Mouse (Mus musculus): ENCODE results near the gene Ptges.

- TF ChIP-seq POLR2A (IDR thresholded peaks at IDR 0.05; ENCODE audit: control insufficient read depth, extremely low read depth, insufficient read depth, low read length, poor library complexity) (no peak), CTCF (IDR thresholded peaks at IDR 0.05; ENCODE audit: borderline replicate concordance, control insufficient read depth, extremely low read depth, insufficient read depth, low read length, poor library complexity) (peak; percentile 80; the same call in 1 of the 2 replicates)
Measured at GRCm38 (mm10) chr2:30927844-30928628, 1.6 kb downstream of the Ptges start.

Measured in thymus, adult 2 months (tissue).